In genomic region chr7:27658712-27659663, GRCm38 (mm10) we compare ENCODE assay signal across 22 mouse cellular contexts. TPM values are rescaled to one million over a fixed set of nuclear protein-coding genes. Genes with fewer than 3 reads are reported as not detected.
A peak's percentile ranks its signal among the peaks of the same experiment; 100 is the strongest.
DNase-seq lines count a peak whose midpoint lies in the region; ATAC-seq and TF ChIP-seq lines count a peak whose summit lies in the region.
"Had no signal": no experiment of that assay in that cellular context is flagged by ENCODE, and none has a peak within 500 bp of the region (broad histone marks: within the 10 kb centered on the region; RNA-seq: fewer than 3 reads in every experiment).

No protein-coding gene starts in this region.

- 54% methylated on average over 14 of the region's 14 CpGs for WGBS in liver, postnatal 0 days (ENCODE audit: insufficient replicate concordance)

- no peak for TF ChIP-seq EP300 in liver, postnatal 0 days (IDR thresholded peaks at IDR 0.05; ENCODE audit: low read depth)

- intact Hi-C loops in gastrocnemius, postnatal 36 days (cut with DNase I) = no loop called here
- intact Hi-C loops in left cerebral cortex, postnatal 4 days (cut with DNase I) = no loop called here

- no peak for ATAC-seq in erythroblast, adult 5-6 weeks (replicated peaks; ENCODE audit: low FRiP score, poor library complexity, severe bottlenecking)
- ATAC-seq in megakaryocyte, adult 5-6 weeks (ENCODE audit: poor library complexity, severe bottlenecking) = no peak
- ATAC-seq in common myeloid progenitor, adult 5-6 weeks (replicated peaks; ENCODE audit: low read depth, poor library complexity, severe bottlenecking) = peak; percentile 27; the same call in 1 of the 2 replicates
- peak; percentile 43; the same call in 1 of the 2 replicates for ATAC-seq in liver, postnatal 0 days

- no peak overlapping the region for H3K4me2 ChIP-seq in liver, postnatal 0 days (ENCODE audit: low read depth, low read length)
- H3K4me2 ChIP-seq: embryonic facial prominence, embryonic 12.5 days; hindbrain, embryonic 14.5 days; limb, embryonic 13.5 days; midbrain, embryonic 12.5 days had no signal

- DNase-seq in liver, postnatal 0 days = no peak
- DNase-seq in gastrocnemius, postnatal 36 days = no peak
- no peak for DNase-seq in left cerebral cortex, postnatal 4 days
- DNase-seq: adrenal gland, postnatal 14 days; cerebellum, postnatal 10 days; gastrocnemius, adult 2 months; heart, postnatal 14 days; kidney, adult 11 months; kidney, postnatal 36 days; lung, postnatal 14 days; thymus, postnatal 4 days had no signal

- H3K9me3 ChIP-seq in erythroblast, embryonic 14.5 days (ENCODE audit: control insufficient read depth, low read length) = no peaks in the 10 kb centered on the region
- H3K9me3 ChIP-seq in megakaryocyte, embryonic 14.5 days = no peaks in the 10 kb centered on the region
- no peaks in the 10 kb centered on the region for H3K9me3 ChIP-seq in liver, postnatal 0 days (ENCODE audit: low read length)
- H3K9me3 ChIP-seq: embryonic facial prominence, embryonic 12.5 days; forebrain, embryonic 10.5 days; limb, embryonic 13.5 days; midbrain, embryonic 12.5 days had no signal

- no peak for TF ChIP-seq CTCF in liver, postnatal 0 days (IDR thresholded peaks at IDR 0.05; ENCODE audit: low read depth)

- H3K4me1 ChIP-seq in erythroblast, embryonic 14.5 days (ENCODE audit: control insufficient read depth) = peaks cover 30% of the 10 kb centered on the region
- H3K4me1 ChIP-seq in megakaryocyte, embryonic 14.5 days = peaks cover 24% of the 10 kb centered on the region
- H3K4me1 ChIP-seq in liver, postnatal 0 days (ENCODE audit: insufficient read depth) = no peaks in the 10 kb centered on the region

- no peaks in the 10 kb centered on the region for H3K36me3 ChIP-seq in erythroblast, embryonic 14.5 days (ENCODE audit: control insufficient read depth)
- H3K36me3 ChIP-seq in megakaryocyte, embryonic 14.5 days (replicated peaks; ENCODE audit: low read length) = no peaks in the 10 kb centered on the region
- H3K36me3 ChIP-seq in liver, postnatal 0 days (replicated peaks; ENCODE audit: insufficient read depth, low read length) = no peaks in the 10 kb centered on the region

- no peak overlapping the region for H3K9ac ChIP-seq in liver, postnatal 0 days (replicated peaks)
- H3K9ac ChIP-seq: embryonic facial prominence, embryonic 12.5 days; hindbrain, embryonic 14.5 days; limb, embryonic 13.5 days; midbrain, embryonic 12.5 days had no signal

- peak overlapping the region; percentile 38 for H3K4me3 ChIP-seq in erythroblast, embryonic 14.5 days (replicated peaks)
- H3K4me3 ChIP-seq in megakaryocyte, embryonic 14.5 days (replicated peaks) = peak overlapping the region; percentile 59
- no peak overlapping the region for H3K4me3 ChIP-seq in liver, postnatal 0 days (ENCODE audit: low read depth, low read length)
- H3K4me3 ChIP-seq: embryonic facial prominence, embryonic 12.5 days; forebrain, embryonic 10.5 days; gastrocnemius, adult 2 months; limb, embryonic 13.5 days; midbrain, embryonic 12.5 days had no signal

- H3K27ac ChIP-seq in liver, postnatal 0 days (ENCODE audit: low read depth) = no peak overlapping the region
- H3K27ac ChIP-seq: embryonic facial prominence, embryonic 12.5 days; forebrain, embryonic 10.5 days; gastrocnemius, adult 2 months; hindbrain, embryonic 14.5 days; limb, embryonic 13.5 days; midbrain, embryonic 12.5 days had no signal

- H3K27me3 ChIP-seq in erythroblast, embryonic 14.5 days (ENCODE audit: control insufficient read depth) = peaks cover 62% of the 10 kb centered on the region
- peaks cover 74% of the 10 kb centered on the region for H3K27me3 ChIP-seq in megakaryocyte, embryonic 14.5 days (replicated peaks)
- H3K27me3 ChIP-seq in liver, postnatal 0 days (ENCODE audit: insufficient read depth, low read length) = peaks cover 36% of the 10 kb centered on the region

RNA-seq across cellular contexts. Expression of gene Ttc9b, which starts 5.3 kb away (rescaled TPM):
- not detected in 2 replicates for polyA plus RNA-seq in erythroblast, embryonic 14.5 days (2012)
- not detected in 2 replicates for total RNA-seq in erythroblast, adult 5-6 weeks (2015; ENCODE audit: low replicate concordance)
- not detected in 2 replicates for total RNA-seq in erythroblast, adult 5-6 weeks (2017; ENCODE audit: low replicate concordance)
- not detected in 2 replicates for polyA plus RNA-seq in megakaryocyte, embryonic 14.5 days (2012; ENCODE audit: insufficient read depth, low replicate concordance)
- not detected in 2 replicates for total RNA-seq in megakaryocyte, adult 5-6 weeks (2015)
- not detected in 2 replicates for total RNA-seq in megakaryocyte, adult 5-6 weeks (2017)
- 0.29 TPM in 1 of 2 replicates, not detected in the other for total RNA-seq in common myeloid progenitor, adult 5-6 weeks (2017)
- polyA plus RNA-seq in liver, postnatal 0 days (2015; fragmentation: Nextera tagmentation; extraction: Ambion mirVana) = not detected in 2 replicates
- not detected for total RNA-seq in gastrocnemius, postnatal 36 days (2021)
- total RNA-seq in left cerebral cortex, postnatal 4 days (2021) = 10 to 100 TPM; 80.0 to 91.0 TPM
- total RNA-seq: CH12.LX; gastrocnemius, adult 2 months; heart, postnatal 14 days had no signal

RNA-seq across cellular contexts. Expression of gene Map3k10, which starts 15.4 kb away (rescaled TPM):
- polyA plus RNA-seq in erythroblast, embryonic 14.5 days (2012) = 1.8 and 2.0 TPM in 2 replicates
- 1.0 TPM in 1 of 2 replicates, not detected in the other for total RNA-seq in erythroblast, adult 5-6 weeks (2015; ENCODE audit: low replicate concordance)
- 0.77 and 0.98 TPM in 2 replicates for total RNA-seq in erythroblast, adult 5-6 weeks (2017; ENCODE audit: low replicate concordance)
- 22.4 and 38.4 TPM in 2 replicates for polyA plus RNA-seq in megakaryocyte, embryonic 14.5 days (2012; ENCODE audit: insufficient read depth, low replicate concordance)
- total RNA-seq in megakaryocyte, adult 5-6 weeks (2015) = 1.7 and 2.4 TPM in 2 replicates
- 2.3 and 4.3 TPM in 2 replicates for total RNA-seq in megakaryocyte, adult 5-6 weeks (2017)
- 1.8 and 3.3 TPM in 2 replicates for total RNA-seq in common myeloid progenitor, adult 5-6 weeks (2017)
- 1.7 and 2.2 TPM in 2 replicates for polyA plus RNA-seq in liver, postnatal 0 days (2015; fragmentation: Nextera tagmentation; extraction: Ambion mirVana)
- total RNA-seq in gastrocnemius, postnatal 36 days (2021) = 10 to 100 TPM; 30.6 to 34.2 TPM
- 100 to 1,000 TPM; 162 to 170 TPM for total RNA-seq in left cerebral cortex, postnatal 4 days (2021)

RNA-seq across cellular contexts. Expression of gene Zfp607b, which starts 30.2 kb away (rescaled TPM):
- polyA plus RNA-seq in erythroblast, embryonic 14.5 days (2012) = not detected in 2 replicates
- not detected in 2 replicates for total RNA-seq in erythroblast, adult 5-6 weeks (2015; ENCODE audit: low replicate concordance)
- 0.28 TPM in 1 of 2 replicates, not detected in the other for total RNA-seq in erythroblast, adult 5-6 weeks (2017; ENCODE audit: low replicate concordance)
- polyA plus RNA-seq in megakaryocyte, embryonic 14.5 days (2012; ENCODE audit: insufficient read depth, low replicate concordance) = 0.03 TPM in 1 of 2 replicates, not detected in the other
- total RNA-seq in megakaryocyte, adult 5-6 weeks (2015) = 0.46 and 1.4 TPM in 2 replicates
- 0.41 and 1.6 TPM in 2 replicates for total RNA-seq in megakaryocyte, adult 5-6 weeks (2017)
- 0.63 and 0.73 TPM in 2 replicates for total RNA-seq in common myeloid progenitor, adult 5-6 weeks (2017)
- 0.46 and 0.78 TPM in 2 replicates for polyA plus RNA-seq in liver, postnatal 0 days (2015; fragmentation: Nextera tagmentation; extraction: Ambion mirVana)
- total RNA-seq in gastrocnemius, postnatal 36 days (2021) = under 1 TPM; 0.26 to 0.37 TPM
- total RNA-seq in left cerebral cortex, postnatal 4 days (2021) = 10 to 100 TPM; 10.1 to 11.4 TPM

Comparison
In these comparisons a context has a peak if more than half of its experiments do, and no peak if none do; other contexts are left out.
1. ATAC-seq: peak in common myeloid progenitor, adult 5-6 weeks (single experiment) and liver, postnatal 0 days (single experiment); none in erythroblast, adult 5-6 weeks (single experiment) and megakaryocyte, adult 5-6 weeks (single experiment).
2. RNA of gene Ttc9b, which starts 5.3 kb away (total RNA-seq): 80.0 to 91.0 TPM in left cerebral cortex, postnatal 4 days; not detected in erythroblast, adult 5-6 weeks, not detected in megakaryocyte, adult 5-6 weeks, 0.29 TPM in common myeloid progenitor, adult 5-6 weeks and not detected in gastrocnemius, postnatal 36 days; every median in the first group is over 10 times any median in the second.
3. RNA of gene Map3k10, which starts 15.4 kb away (total RNA-seq): 162 to 170 TPM in left cerebral cortex, postnatal 4 days; 30.6 to 34.2 TPM in gastrocnemius, postnatal 36 days, 1.7 to 4.3 TPM in megakaryocyte, adult 5-6 weeks, 1.8 to 3.3 TPM in common myeloid progenitor, adult 5-6 weeks and 0.77 to 1.0 TPM in erythroblast, adult 5-6 weeks; every median in the first group is over 4 times any median in the second.